Mouse (Mus musculus) erythroblast, embryonic 14.5 days (primary cell): Measurements from ENCODE around the gene Ptger2.

Experiments
- GATA1 ChIP-seq: IDR thresholded peaks from 2 replicates; pipeline ENCODE4 v1.6.1; 2012; ENCODE audit warnings: low read length, inconsistent platforms, mixed read lengths
- TAL1 ChIP-seq: IDR thresholded peaks from 3 replicates; pipeline ENCODE4 v1.6.1; 2012; ENCODE audit warnings: low read length, inconsistent platforms, mixed read lengths

- TF ChIP-seq TAL1 (no peak), GATA1 (no peak)
These were observed 23.7 kb downstream of the Ptger2 start for GRCm38 (mm10) chr14:45011671-45012070.
